Mouse (Mus musculus): ENCODE data around the gene Adat1. TPM values are rescaled to one million over a fixed set of nuclear protein-coding genes. Genes with fewer than 3 reads are reported as not detected.

The Adat1 gene
- polyA plus RNA-seq, 2 experiments = 2.4 to 3.4 TPM

GRCm38 (mm10) chr8:111961330-111961729, 30.8 kb downstream of the Adat1 start:
- WGBS (ENCODE audit: insufficient replicate concordance) = 67% methylated on average over 3 of the region's 3 CpGs
- Histone ChIP-seq H3K4me1 (replicated peaks; ENCODE audit: control insufficient read depth in 2 of 2, insufficient read depth in 2 of 2, low read length in 1 of 2) (no peaks in the 10 kb centered on the region), H3K9me3 (ENCODE audit: control insufficient read depth, low read length) (no peaks in the 10 kb centered on the region), H3K4me2 (ENCODE audit: low read depth) (no peak overlapping the region), H3K36me3 (replicated peaks; ENCODE audit: control insufficient read depth, insufficient read depth, low read depth) (peaks cover 6% of the 10 kb centered on the region), H3K27ac (no peak overlapping the region), H3K4me3 (ENCODE audit: insufficient read depth in 1 of 2, low read depth in 2 of 2, low read length in 2 of 2) (no peak overlapping the region), H3K9ac (replicated peaks) (no peak overlapping the region), H3K27me3 (ENCODE audit: control insufficient read depth, insufficient read depth, low read length) (no peaks in the 10 kb centered on the region)
- peak; percentile 22; the same call in 1 of the 2 replicates for ATAC-seq (ENCODE audit: insufficient read depth)
- no peak for TF ChIP-seq EP300 (IDR thresholded peaks at IDR 0.05; ENCODE audit: low read depth)
- peak; percentile 26; the same call in 1 of the 2 replicates for TF ChIP-seq CTCF (IDR thresholded peaks at IDR 0.05; ENCODE audit: low read depth)
- DNase-seq (ENCODE audit: low read depth in 3 of 3, low spot score in 3 of 3) = no peak

- Histone ChIP-seq H3K27me3 (ENCODE audit: control insufficient read depth, insufficient read depth, low read length) (no peaks in the 10 kb centered on the region), H3K27ac (no peak overlapping the region), H3K4me1 (replicated peaks; ENCODE audit: control insufficient read depth in 2 of 2, insufficient read depth in 2 of 2, low read length in 1 of 2) (no peaks in the 10 kb centered on the region), H3K9me3 (ENCODE audit: control insufficient read depth, low read length) (no peaks in the 10 kb centered on the region), H3K36me3 (replicated peaks; ENCODE audit: control insufficient read depth, insufficient read depth, low read depth) (peaks cover 6% of the 10 kb centered on the region), H3K4me2 (ENCODE audit: low read depth) (no peak overlapping the region), H3K9ac (replicated peaks) (no peak overlapping the region), H3K4me3 (ENCODE audit: insufficient read depth in 1 of 2, low read depth in 2 of 2, low read length in 2 of 2) (no peak overlapping the region)
- TF ChIP-seq CTCF (IDR thresholded peaks at IDR 0.05; ENCODE audit: low read depth) (no peak), EP300 (IDR thresholded peaks at IDR 0.05; ENCODE audit: low read depth) (no peak)
- DNase-seq (ENCODE audit: low read depth in 3 of 3, low spot score in 3 of 3) (no peak), ATAC-seq (ENCODE audit: insufficient read depth) (no peak)
- 69% methylated on average over 15 of the region's 15 CpGs for WGBS (ENCODE audit: insufficient replicate concordance)
These were observed 31.3 kb downstream of the Adat1 start for GRCm38 (mm10) chr8:111960591-111961321.

GRCm38 (mm10) chr8:111957231-111957630, 34.9 kb downstream of the Adat1 start:
- Histone ChIP-seq H3K9ac (replicated peaks) (no peak overlapping the region), H3K27ac (no peak overlapping the region), H3K9me3 (ENCODE audit: control insufficient read depth, low read length) (no peaks in the 10 kb centered on the region), H3K4me3 (ENCODE audit: insufficient read depth in 1 of 2, low read depth in 2 of 2, low read length in 2 of 2) (no peak overlapping the region), H3K4me1 (replicated peaks; ENCODE audit: control insufficient read depth in 2 of 2, insufficient read depth in 2 of 2, low read length in 1 of 2) (no peaks in the 10 kb centered on the region), H3K27me3 (ENCODE audit: control insufficient read depth, insufficient read depth, low read length) (no peaks in the 10 kb centered on the region), H3K4me2 (ENCODE audit: low read depth) (no peak overlapping the region), H3K36me3 (replicated peaks; ENCODE audit: control insufficient read depth, insufficient read depth, low read depth) (peaks cover 19% of the 10 kb centered on the region)
- WGBS (ENCODE audit: insufficient replicate concordance) = 65% methylated on average over 2 of the region's 2 CpGs
- TF ChIP-seq CTCF (IDR thresholded peaks at IDR 0.05; ENCODE audit: low read depth) = no peak
- no peak for TF ChIP-seq EP300 (IDR thresholded peaks at IDR 0.05; ENCODE audit: low read depth)
- DNase-seq (ENCODE audit: low read depth in 3 of 3, low spot score in 3 of 3) (no peak), ATAC-seq (ENCODE audit: insufficient read depth) (no peak)

DNA sequence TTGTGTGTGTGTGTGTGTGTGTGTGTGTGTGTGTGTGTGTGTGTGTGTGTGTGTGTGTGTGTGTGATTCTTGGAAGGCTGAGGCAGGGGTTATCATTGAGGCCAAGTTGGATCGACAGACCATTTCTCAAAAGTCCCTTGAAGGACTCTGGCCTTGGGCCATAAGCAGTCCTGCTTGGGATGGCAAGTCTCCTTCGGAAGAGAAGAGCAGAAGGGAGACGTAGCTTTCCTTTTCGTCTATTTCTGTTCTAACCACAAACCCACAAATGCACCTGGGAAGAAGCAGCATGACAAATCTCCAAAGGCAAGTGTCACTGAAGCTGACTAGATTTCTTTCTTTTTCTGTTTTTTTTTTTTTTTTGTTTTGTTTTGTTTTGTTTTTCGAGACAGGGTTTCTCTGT, 36.2 kb downstream of the Adat1 start:
- Histone ChIP-seq H3K9ac (replicated peaks) (no peak overlapping the region), H3K4me3 (ENCODE audit: insufficient read depth in 1 of 2, low read depth in 2 of 2, low read length in 2 of 2) (no peak overlapping the region), H3K4me1 (replicated peaks; ENCODE audit: control insufficient read depth in 2 of 2, insufficient read depth in 2 of 2, low read length in 1 of 2) (no peaks in the 10 kb centered on the region), H3K4me2 (ENCODE audit: low read depth) (no peak overlapping the region), H3K27me3 (ENCODE audit: control insufficient read depth, insufficient read depth, low read length) (no peaks in the 10 kb centered on the region), H3K9me3 (ENCODE audit: control insufficient read depth, low read length) (no peaks in the 10 kb centered on the region), H3K36me3 (replicated peaks; ENCODE audit: control insufficient read depth, insufficient read depth, low read depth) (peaks cover 23% of the 10 kb centered on the region), H3K27ac (no peak overlapping the region)
- 64% methylated on average over 5 of the region's 5 CpGs for WGBS (ENCODE audit: insufficient replicate concordance)
- ATAC-seq (ENCODE audit: insufficient read depth) (no peak), DNase-seq (ENCODE audit: low read depth in 3 of 3, low spot score in 3 of 3) (no peak)
- TF ChIP-seq CTCF (IDR thresholded peaks at IDR 0.05; ENCODE audit: low read depth) (no peak), EP300 (IDR thresholded peaks at IDR 0.05; ENCODE audit: low read depth) (no peak)

GRCm38 (mm10) chr8:111954844-111955594, 37.1 kb downstream of the Adat1 start:
- Histone ChIP-seq H3K4me2 (ENCODE audit: low read depth) (no peak overlapping the region), H3K27ac (no peak overlapping the region), H3K4me3 (ENCODE audit: insufficient read depth in 1 of 2, low read depth in 2 of 2, low read length in 2 of 2) (no peak overlapping the region), H3K4me1 (replicated peaks; ENCODE audit: control insufficient read depth in 2 of 2, insufficient read depth in 2 of 2, low read length in 1 of 2) (no peaks in the 10 kb centered on the region), H3K36me3 (replicated peaks; ENCODE audit: control insufficient read depth, insufficient read depth, low read depth) (peaks cover 23% of the 10 kb centered on the region), H3K27me3 (ENCODE audit: control insufficient read depth, insufficient read depth, low read length) (no peaks in the 10 kb centered on the region), H3K9me3 (ENCODE audit: control insufficient read depth, low read length) (no peaks in the 10 kb centered on the region), H3K9ac (replicated peaks) (no peak overlapping the region)
- no peak for TF ChIP-seq CTCF (IDR thresholded peaks at IDR 0.05; ENCODE audit: low read depth)
- TF ChIP-seq EP300 (IDR thresholded peaks at IDR 0.05; ENCODE audit: low read depth) = no peak
- DNase-seq (ENCODE audit: low read depth in 3 of 3, low spot score in 3 of 3) = no peak
- 74% methylated on average over 4 of the region's 4 CpGs for WGBS (ENCODE audit: insufficient replicate concordance)
- no peak for ATAC-seq (ENCODE audit: insufficient read depth)
